ENCODE assay signal across 12 mouse cellular contexts in genomic region chr9:98130849-98131248, GRCm38 (mm10).
DNase-seq lines count a peak whose midpoint lies in the region; ATAC-seq and TF ChIP-seq lines count a peak whose summit lies in the region.
"Had no signal": no experiment of that assay in that cellular context is flagged by ENCODE, and none has a peak within 500 bp of the region (broad histone marks: within the 10 kb centered on the region; RNA-seq: fewer than 3 reads in every experiment).

No protein-coding gene starts in this region.

- H3K79me2 ChIP-seq in liver, adult 2 months (ENCODE audit: control insufficient read depth, insufficient read depth, low read length) = no peaks in the 10 kb centered on the region

- no peak overlapping the region for H3K4me3 ChIP-seq in liver, adult 2 months (ENCODE audit: insufficient read depth, low read depth, low read length)
- no peak overlapping the region for H3K4me3 ChIP-seq in liver, postnatal 0 days (ENCODE audit: low read depth, low read length)
- no peak overlapping the region for H3K4me3 ChIP-seq in kidney, adult 2 months (ENCODE audit: insufficient read depth, low read depth, low read length)
- H3K4me3 ChIP-seq: embryonic facial prominence, embryonic 15.5 days had no signal

- TF ChIP-seq EP300 in liver, postnatal 0 days (IDR thresholded peaks at IDR 0.05; ENCODE audit: low read depth) = no peak

- no peaks in the 10 kb centered on the region for H3K36me3 ChIP-seq in liver, adult 2 months (ENCODE audit: control insufficient read depth, insufficient read depth, low read length)
- H3K36me3 ChIP-seq in liver, postnatal 0 days (replicated peaks; ENCODE audit: insufficient read depth, low read length) = no peaks in the 10 kb centered on the region
- no peaks in the 10 kb centered on the region for H3K36me3 ChIP-seq in kidney, adult 2 months (ENCODE audit: control insufficient read depth, insufficient read depth, low read length)
- H3K36me3 ChIP-seq: embryonic facial prominence, embryonic 15.5 days had no signal

- H3K27me3 ChIP-seq in liver, adult 2 months (ENCODE audit: control insufficient read depth, insufficient read depth, low read length) = no peaks in the 10 kb centered on the region
- H3K27me3 ChIP-seq in liver, postnatal 0 days (ENCODE audit: insufficient read depth, low read length) = no peaks in the 10 kb centered on the region
- H3K27me3 ChIP-seq in kidney, adult 2 months (replicated peaks; ENCODE audit: control insufficient read depth, insufficient read depth, low read length) = no peaks in the 10 kb centered on the region; the same call in 1 of the 2 replicates
- H3K27me3 ChIP-seq: embryonic facial prominence, embryonic 15.5 days had no signal

- WGBS in liver, adult 2 months = 74% methylated on average over 5 of the region's 5 CpGs
- 78% methylated on average over 5 of the region's 5 CpGs for WGBS in liver, postnatal 0 days (ENCODE audit: insufficient replicate concordance)
- WGBS in kidney, adult 2 months = 85% methylated on average over 5 of the region's 5 CpGs

- no peak overlapping the region for H3K27ac ChIP-seq in liver, adult 2 months (replicated peaks; ENCODE audit: insufficient read depth, low read depth, low read length)
- no peak overlapping the region for H3K27ac ChIP-seq in liver, postnatal 0 days (ENCODE audit: low read depth)
- H3K27ac ChIP-seq in kidney, adult 2 months (ENCODE audit: insufficient read depth, low read depth, low read length) = no peak overlapping the region
- H3K27ac ChIP-seq: embryonic facial prominence, embryonic 15.5 days; kidney, postnatal 0 days; macrophage had no signal

- no peaks in the 10 kb centered on the region for H3K9me3 ChIP-seq in liver, postnatal 0 days (ENCODE audit: low read length)
- H3K9me3 ChIP-seq: embryonic facial prominence, embryonic 15.5 days had no signal

- no peak for TF ChIP-seq POLR2A in liver, adult 2 months (IDR thresholded peaks at IDR 0.05; ENCODE audit: extremely low read depth, insufficient read depth, low read length)
- TF ChIP-seq POLR2A in kidney, adult 2 months (IDR thresholded peaks at IDR 0.05; ENCODE audit: low read depth, low read length) = no peak

- no peak for TF ChIP-seq CTCF in liver, adult 2 months (IDR thresholded peaks at IDR 0.05; ENCODE audit: low read depth, low read length)
- no peak for TF ChIP-seq CTCF in liver, postnatal 0 days (IDR thresholded peaks at IDR 0.05; ENCODE audit: low read depth)
- no peak for TF ChIP-seq CTCF in kidney, adult 2 months (conservative IDR thresholded peaks at IDR 0.05; ENCODE audit: insufficient read depth, insufficient read length, low read depth, low read length)

- H3K4me2 ChIP-seq in liver, postnatal 0 days (ENCODE audit: low read depth, low read length) = no peak overlapping the region
- H3K4me2 ChIP-seq: embryonic facial prominence, embryonic 15.5 days had no signal

- H3K4me1 ChIP-seq in liver, adult 2 months (ENCODE audit: control insufficient read depth, insufficient read depth, low read length) = no peaks in the 10 kb centered on the region
- no peaks in the 10 kb centered on the region for H3K4me1 ChIP-seq in liver, postnatal 0 days (ENCODE audit: insufficient read depth)
- H3K4me1 ChIP-seq in kidney, adult 2 months (ENCODE audit: control insufficient read depth, insufficient read depth, low read length) = no peaks in the 10 kb centered on the region
- H3K4me1 ChIP-seq: embryonic facial prominence, embryonic 15.5 days had no signal

- DNase-seq in liver, adult 2 months (ENCODE audit: extremely low read depth, low read depth, low spot score) = peak; percentile 8
- no peak for DNase-seq in liver, postnatal 0 days
- DNase-seq in cerebellum, postnatal 36 days = peak; percentile 38 to 57
- peak; percentile 46 to 74 for DNase-seq in layer of hippocampus, postnatal 14 days (ENCODE audit: low spot score in 2 of 2)
- peak; percentile 42 for DNase-seq in right cerebral cortex, postnatal 14 days
- DNase-seq in adipocyte (ENCODE audit: low spot score) = no peak
- no peak for DNase-seq in kidney, adult 8-10 months
- DNase-seq in kidney, adult 2 months = no peak
- DNase-seq: adrenal gland, postnatal 14 days had no signal

- H3K9ac ChIP-seq in liver, adult 2 months (ENCODE audit: low read depth, low read length) = no peak overlapping the region
- H3K9ac ChIP-seq in liver, postnatal 0 days (replicated peaks) = no peak overlapping the region
- H3K9ac ChIP-seq: embryonic facial prominence, embryonic 15.5 days had no signal

- ATAC-seq in liver, postnatal 0 days = no peak

Comparison
In these comparisons a context has a peak if more than half of its experiments do, and no peak if none do; other contexts are left out.
1. DNase-seq: peak in liver, adult 2 months (single experiment), cerebellum, postnatal 36 days (2 of 2), layer of hippocampus, postnatal 14 days (2 of 2) and right cerebral cortex, postnatal 14 days (single experiment); none in liver, postnatal 0 days (single experiment), adipocyte (single experiment), kidney, adult 8-10 months (0 of 2) and kidney, adult 2 months (single experiment).